Mouse (Mus musculus) right cerebral cortex, postnatal 14 days (tissue): ENCODE measurements around the gene Ptpn1.

Experiments used
- DNase-seq: peaks from one replicate; pipeline ENCODE4 v3.0.0; 2022

Ptpn1 gene

DNA sequence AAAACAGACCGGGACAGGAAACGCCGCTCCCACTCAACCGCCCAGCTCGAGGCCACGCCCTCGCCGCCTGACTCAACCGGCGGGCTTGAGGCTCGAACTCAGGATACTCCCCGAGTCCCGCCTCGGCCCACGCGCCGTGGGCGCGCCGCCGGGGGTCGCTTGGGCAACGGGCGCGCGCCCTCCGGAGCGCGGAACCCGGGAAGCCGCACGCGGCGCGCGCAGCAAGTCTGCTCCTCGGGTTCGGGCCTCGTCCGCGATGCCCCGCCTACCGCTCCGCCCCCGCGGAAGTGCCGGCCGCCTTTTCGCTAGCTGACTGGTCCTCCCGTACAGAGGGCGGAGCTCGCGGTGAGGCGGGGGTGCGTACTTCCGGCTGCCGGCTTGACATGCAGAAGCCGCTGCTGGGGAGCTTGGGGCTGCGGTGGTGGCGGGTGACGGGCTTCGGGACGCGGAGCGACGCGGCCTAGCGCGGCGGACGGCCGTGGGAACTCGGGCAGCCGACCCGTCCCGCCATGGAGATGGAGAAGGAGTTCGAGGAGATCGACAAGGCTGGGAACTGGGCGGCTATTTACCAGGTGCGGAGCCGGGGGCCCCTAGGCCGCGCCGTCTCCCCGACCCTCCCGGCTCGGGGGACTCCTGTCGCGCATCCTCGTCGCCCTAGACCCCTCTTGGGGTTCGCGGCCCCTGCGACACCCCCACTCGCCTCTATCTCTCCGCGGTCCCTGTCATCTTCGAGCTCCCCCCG, at the start of gene Ptpn1:
Ptpn1 (plus strand) TSS at position 73 of the 742 bp plus-strand sequence.
- DNase-seq: peak; percentile 99

DNA sequence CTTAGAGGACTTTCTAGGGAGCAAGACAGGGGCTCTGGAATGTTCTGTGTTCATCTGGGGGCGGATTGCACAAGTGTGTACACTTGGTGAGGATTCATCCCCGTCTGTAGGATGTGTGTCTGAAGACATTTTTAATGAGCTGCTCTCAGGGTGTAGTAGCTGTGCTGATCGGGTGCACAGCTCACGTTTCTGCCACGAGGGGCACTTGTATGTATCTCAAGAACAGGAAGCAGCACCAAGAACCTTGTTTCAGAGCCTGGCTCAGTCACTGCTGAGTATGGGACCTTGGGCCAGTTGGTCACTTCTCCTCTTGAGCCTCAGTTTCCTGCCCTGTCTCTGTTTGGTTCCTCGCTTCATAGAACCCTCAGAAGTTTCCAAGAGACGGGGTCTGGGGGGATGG, 45.4 kb upstream of the Ptpn1 start:
- DNase-seq: no peak

DNA sequence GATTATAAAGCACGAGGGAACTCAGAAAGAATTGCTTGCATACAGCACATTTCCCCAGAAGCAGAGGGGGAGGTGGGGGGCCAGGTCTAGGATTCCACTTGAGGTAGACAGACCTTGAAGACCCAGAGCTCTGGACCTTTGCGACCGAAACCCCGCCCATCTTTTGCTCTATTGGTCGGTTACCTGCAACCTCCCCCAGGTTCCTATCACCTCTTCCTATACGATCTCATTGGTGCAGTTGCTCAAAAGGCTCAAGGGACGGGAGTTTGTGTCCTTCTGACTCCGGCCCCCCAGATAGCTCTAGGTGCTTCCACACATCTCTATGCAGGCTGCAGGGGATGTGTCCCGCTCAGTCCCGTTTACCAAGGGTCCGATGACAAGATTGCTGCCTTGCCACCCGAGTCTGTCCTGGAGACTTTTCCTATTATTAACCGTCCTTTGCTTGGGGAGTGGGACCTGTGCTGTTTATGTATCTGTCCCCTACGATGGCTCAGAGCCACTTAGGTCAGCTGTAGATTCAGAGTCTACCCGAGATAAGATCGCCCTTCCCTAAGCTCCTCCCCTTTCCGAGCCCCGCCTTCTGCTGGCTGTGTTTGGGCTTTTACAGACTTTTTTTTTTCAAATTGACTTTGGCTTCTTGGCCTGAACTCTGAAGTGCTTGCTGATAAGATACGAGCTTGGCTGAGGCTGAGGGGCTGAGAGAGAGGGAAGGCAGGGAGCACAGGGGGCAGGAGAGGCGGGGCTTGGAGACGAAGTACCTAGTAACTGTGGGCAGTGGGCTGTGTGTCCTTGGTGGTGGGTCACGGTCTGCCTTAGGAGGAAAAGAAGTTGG, 44.1 kb upstream of the Ptpn1 start:
- DNase-seq: no peak

DNA sequence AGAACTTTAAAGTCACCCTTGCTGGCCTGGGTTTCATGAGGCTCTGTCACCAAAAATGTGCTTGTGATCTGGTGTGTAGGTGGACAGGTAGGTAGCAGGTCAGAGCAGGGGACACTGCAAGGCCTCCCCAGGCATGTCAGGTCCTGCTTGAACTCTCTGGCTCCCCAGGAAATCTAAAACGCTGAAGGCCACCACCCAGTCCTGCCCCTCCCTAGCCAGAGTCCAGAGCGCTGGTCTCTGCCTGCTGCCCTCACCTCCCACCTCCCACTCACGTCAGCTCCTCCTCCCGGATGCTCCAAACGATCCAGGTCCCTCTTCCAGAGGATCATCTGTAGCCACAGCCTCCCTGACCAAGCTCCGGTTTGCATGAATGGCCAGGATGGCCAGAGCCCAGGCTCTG, 43.0 kb upstream of the Ptpn1 start:
- DNase-seq: no peak

DNA sequence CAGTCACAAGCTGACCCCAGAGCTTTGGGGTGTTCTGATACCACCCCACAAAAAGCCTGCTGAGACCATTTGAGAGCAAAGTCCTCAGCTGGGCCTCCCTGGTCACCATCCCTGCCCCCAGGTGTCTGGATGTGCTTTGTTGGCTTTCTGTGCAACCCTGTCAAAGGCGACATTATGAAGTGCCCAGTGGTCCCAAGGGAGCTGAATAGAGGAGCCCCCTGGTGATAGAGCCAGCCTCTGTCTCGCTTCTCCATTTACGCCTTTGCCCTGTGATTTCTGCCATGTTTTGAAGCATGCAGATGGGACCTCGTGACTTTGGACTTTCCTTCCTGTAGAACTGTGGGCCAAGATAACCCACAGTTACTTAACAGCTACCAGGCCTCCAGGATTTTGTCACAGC, 42.0 kb upstream of the Ptpn1 start:
- no peak for DNase-seq

DNA sequence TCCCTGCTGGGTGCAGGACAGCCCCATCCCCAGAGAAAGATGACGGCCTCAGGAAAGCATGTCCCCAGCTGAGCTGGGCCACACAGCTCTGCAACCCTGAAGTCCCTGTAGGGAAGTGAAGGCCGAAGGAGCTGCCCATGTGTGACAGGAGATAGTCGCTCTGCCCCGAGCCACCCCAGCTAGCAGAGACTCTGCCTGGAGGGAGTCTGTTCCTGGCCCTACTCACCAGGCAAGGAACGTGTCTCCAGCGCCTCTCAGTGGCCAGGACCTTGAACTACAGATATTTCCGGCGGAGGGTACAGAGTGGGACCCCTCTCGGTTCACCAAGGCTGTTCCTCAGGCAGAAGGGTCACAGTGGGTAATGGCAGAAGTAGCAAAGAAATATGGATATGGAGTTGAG, 39.9 kb upstream of the Ptpn1 start:
- peak; percentile 49 for DNase-seq

DNA sequence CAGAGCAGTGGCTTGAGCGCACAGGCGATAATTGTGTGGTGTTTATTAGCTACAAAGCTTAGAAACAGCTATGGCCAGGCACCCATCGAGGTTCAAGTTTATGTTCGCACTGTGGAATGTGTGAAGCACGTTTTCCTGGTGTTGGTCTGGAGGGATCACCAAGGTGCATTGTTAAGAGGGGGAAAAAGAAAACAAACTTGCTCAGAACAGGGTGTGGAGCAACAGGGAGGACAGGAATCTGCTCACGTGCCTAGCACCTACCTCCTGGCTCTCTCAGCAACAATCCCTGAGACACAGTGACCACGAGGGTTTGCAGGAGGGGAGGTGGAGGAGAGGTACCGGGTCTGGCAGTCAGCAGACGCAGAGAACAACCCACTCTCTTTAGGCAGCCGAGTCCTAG, 38.2 kb upstream of the Ptpn1 start:
- DNase-seq: no peak

DNA sequence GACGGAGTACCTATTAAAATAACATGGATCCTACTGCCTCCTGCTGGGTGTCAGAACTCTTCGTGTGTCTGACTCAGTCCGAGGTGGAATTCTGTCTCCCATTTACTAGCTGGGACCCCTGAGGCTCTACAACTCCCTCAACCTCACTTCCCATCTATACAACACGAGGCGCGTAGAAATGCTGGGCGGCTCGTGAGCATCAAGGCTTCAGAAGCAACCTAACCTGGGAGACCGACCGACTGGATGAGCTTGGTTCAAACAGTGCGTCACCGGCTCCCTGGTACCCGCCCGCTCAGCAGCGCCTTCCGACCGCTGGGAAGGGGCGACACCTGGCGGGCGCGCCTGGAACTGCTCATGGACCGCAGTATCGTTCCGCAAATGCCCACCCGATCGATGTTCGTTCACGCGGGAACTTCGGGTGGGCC, 36.9 kb upstream of the Ptpn1 start:
- peak; percentile 87 for DNase-seq

DNA sequence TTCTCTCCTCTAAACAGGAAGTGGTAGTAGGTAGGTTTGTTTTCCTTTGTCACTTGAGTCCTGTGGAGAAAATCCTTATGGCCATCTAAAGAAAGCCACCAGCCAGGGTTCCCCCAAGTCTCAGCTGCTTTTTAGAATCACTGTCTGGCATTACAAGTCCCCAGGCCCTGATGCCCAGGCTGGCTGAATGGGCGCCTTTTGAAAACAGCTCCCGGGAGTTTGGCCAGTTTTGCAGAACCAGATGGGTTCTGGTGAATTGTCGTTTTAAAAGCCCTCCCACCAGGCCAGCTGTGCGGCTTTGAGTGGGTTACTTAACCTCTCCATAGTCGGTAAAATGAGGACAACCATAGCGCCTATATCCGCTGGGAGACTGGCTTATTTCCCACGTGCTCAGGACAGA, 34.0 kb upstream of the Ptpn1 start:
- no peak for DNase-seq

DNA sequence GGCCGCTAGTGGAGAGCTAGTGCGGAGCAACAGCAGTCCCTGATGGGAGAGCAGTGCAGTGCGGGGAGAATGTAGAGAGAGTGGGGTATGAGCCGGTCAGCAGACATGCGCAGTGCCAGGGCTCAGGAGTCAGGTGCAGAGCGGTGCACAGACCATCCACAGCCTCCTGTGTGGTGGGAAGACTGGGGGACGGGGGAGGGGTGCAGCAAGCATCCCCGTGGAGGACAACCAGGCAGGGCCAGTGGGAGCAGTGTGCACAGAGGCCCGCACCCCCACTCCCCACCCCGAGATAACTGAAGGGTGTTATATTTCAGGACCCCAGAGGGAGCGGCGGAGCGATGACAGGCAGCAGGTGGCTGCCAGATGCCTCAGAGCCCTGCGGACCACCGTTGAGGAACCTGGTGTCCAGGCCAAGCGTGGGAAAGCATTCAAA, 31.9 kb upstream of the Ptpn1 start:
- no peak for DNase-seq

DNA sequence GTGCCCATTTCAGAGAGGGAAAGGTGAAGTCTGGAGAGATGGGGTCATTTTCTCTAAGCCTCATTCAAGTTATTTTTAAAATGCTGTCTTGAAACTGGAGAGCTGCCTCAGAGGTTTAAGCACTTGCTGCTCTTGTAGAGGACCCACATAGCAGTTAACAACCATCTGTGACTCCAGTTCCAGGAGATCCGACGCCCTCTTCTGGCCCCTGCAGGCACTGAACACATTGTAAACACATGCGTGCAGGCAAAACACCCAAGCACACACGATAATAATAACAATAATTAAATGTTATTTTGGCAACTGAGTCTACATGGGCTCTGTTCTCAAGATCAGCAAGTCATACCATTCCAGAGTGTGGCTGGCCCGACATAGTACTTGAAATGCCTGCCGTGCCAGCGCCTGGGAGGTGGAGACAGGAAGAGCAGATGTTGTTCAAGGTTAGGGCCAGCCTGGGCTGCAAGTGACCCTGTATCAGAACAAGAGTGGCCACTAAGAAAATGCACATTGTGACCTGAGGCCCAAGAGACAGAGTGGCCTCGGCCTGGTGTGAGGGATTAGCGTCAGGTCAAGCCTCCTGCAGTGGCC, 29.6 kb upstream of the Ptpn1 start:
- DNase-seq: no peak

DNA sequence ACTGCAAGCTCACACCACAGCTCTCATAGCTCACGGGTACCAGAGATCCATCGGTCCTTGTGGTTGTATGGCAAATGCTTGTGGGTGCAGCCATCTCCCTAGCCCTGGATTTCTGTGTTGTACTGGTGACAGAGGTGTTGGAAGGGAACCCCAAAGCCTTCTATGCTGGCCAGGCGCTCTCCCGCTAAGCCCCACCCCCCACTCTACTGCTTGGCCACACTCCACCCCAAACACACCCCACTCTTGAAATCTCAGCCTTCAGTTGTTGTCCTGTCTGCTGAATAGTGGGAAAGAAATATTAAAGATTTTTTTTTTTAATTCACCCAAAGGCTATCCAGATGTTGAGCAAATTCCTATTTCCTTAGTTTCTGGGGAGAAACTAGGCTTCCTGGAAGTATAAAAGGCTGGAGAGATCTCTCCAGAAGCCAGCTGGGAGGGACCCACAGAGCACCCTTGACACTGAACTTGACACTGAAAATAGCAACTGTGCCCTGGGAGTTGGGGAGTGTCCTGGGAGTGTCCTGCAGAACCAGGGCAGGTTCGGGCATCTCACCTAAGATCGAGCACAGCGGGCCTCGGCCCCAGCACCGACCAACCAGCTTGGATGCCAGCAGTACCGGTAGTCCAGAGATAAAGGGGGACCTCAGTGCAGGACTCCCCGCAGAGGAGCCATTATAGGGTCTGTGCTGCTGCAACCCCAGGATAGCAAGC, 28.5 kb upstream of the Ptpn1 start:
- DNase-seq: no peak

DNA sequence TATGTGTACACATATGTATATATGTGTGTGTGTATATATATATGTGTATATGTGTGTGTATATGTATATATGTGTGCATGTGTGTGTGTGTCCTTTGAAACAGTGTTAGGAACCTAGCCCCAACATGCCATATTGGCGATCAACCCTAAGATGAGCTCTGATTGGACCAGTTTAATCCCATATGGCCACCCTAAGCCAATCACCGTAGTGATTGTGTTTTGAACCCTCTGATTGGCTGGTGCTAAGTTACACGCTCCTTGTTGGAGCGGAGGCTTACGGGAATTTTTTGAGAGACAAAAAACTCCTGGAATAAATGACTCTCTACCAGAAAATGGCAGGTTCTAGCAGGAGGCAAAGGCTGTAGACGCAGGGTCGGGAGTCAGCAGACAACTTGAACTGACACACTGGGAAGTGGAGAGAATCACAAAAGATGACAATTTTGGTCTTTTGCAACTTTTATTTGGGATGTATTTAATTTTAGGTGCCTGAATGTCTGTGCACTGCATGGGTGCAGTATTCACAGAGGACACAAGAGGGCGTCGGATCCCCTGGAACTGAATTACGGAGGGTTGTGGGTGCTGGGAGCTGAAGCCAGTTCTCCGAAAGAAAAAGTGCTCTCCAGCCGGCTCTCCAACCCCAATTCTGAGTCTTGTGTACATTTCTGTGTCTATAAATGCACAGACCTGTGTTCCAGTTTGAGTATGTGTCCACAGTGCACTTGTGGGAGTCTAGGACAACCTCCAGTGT, 27.1 kb upstream of the Ptpn1 start:
- no peak for DNase-seq

DNA sequence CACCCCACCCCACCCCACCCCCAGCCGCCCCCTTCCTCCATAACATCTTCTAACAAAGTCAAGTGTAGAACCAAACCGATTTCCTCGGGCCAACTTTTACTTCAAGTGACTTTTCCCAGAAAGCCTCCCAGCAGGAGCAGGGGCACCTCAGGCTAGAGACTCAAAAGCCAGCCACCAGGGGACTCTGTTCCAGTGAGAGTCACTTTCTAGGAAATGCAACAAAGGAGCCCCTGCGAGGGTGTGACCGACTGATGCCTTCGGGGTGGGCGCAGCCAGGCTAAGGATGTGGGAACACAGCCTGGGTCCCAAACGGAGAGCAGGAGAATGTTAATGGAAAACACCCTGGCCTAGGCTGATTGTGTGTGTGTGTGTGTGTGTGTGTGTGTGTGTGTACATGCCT, 26.3 kb upstream of the Ptpn1 start:
- DNase-seq: no peak

DNA sequence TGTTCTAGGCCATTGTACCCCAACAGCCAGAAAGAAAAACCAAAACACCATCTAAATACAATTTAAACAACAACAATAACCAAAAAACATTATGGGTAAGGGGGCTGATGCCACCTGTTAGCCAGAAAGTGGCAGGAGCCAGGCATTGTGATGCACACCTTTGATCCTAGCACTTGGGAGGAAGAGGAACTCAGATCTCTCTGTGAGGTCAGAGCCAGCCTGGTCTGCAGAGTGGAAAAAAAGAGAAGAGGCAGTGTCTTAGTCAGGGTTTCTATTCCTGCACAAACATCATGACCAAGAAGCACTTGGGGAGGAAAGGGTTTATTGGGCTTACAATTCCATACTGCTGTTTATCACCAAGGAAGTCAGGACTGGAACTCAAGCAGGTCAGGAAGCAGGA, 25.1 kb upstream of the Ptpn1 start:
- no peak for DNase-seq

DNA sequence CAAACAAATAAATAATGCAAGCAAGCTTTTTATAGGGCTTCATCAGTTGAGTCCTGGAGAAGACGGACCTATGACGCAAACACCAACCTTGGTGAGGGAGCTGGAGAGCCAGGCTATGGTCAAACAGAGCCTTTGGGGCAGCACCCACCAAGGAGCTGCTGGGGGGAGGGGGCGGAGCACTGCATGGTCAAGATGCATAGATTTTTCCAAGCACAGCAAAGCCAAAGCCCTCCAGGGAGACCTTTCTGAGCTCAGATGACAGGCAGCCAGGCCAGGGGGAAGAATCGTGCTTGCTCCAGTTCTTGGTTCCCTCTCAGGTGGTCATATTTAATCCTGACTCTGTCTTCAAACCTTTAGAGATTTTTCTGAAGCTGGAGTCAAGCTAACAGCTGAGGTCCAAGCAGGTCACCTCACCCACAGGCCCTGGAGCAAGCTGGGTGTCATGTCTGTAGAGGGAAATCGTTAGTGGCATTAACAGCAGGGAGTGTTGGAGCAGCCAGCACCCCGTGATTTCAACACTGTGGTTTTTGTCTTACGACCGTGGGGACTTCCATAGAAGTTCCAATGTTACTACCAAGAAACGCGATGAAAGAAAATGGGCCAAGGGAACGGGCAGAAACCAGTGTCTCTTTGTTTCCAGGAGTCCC, 22.2 kb upstream of the Ptpn1 start:
- DNase-seq: no peak

DNA sequence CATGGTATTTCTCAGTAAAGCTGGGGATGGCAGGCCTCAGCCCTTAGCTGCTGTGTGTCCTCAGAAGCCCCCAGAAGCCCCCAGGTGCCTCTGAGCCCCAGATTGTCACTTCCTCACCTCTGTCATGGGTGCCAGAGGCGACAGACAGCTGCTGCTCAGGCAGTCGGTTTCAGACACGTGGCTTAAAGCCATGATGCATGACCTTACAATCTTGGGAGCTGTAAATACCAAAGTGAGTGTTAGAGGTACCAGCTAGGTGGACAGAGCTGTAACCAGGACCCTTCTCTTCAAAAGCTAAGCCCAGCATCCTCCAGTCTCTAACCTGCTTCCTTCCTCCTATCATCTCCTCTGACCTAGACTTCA, 21.7 kb upstream of the Ptpn1 start:
- no peak for DNase-seq

DNA sequence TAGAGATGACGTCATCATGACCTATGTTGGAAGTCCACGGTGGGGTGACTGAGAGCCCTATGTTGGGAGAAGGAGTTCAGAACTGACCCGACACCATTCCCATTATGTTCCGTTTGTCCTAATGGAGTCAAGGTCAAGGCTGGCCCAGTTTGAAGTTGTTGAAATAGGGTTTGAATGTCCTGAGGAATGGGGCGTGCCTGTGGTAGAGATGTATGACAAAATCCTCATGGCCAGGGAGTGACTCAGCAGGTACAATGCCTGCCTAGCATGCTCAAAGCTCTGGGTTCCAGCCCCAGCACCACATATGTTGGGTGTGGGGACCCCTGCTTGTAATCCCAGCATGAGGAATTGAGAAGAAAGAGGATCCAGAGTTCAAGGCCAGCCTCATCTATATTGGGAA, 20.3 kb upstream of the Ptpn1 start:
- no peak for DNase-seq

DNA sequence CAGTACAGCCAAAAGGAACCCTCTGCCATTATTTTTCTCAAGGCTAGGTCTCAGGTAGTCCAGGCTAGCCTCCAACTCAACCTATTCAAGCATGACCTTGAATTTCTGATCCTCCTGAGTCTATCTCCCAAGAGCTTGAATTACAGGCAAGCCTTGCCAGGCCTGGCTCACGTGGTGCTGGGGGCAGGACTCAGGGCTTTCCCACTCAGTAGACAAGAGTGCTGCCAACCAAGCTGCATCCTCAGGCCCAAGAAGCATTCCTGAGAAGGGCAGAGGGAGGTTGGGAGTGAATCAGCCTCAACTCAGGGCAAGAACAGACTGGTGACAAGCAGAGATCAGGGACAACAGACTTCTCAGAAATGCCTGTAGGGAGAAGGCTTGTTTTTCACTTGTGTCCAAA, 12.8 kb upstream of the Ptpn1 start:
- no peak for DNase-seq

DNA sequence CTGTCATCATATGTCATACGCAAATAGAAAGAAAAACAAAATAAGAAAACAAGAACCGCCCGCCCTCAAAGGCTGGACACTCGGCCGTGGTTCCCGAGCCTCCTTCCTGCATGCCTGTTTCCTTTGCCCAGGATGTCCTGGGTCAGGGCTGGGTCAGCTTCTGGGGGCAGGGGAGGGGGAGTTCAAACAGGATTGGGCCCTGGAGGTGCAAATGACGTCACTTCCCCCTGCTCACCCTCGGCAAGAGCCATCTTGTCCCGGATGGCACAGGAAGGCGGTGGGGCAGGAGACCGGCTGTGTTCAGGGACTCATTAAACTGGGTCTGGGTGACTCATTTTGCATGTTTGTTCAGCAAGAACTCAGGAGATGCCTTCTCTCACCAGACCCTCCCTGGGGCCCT, 11.8 kb upstream of the Ptpn1 start:
- no peak for DNase-seq

DNA sequence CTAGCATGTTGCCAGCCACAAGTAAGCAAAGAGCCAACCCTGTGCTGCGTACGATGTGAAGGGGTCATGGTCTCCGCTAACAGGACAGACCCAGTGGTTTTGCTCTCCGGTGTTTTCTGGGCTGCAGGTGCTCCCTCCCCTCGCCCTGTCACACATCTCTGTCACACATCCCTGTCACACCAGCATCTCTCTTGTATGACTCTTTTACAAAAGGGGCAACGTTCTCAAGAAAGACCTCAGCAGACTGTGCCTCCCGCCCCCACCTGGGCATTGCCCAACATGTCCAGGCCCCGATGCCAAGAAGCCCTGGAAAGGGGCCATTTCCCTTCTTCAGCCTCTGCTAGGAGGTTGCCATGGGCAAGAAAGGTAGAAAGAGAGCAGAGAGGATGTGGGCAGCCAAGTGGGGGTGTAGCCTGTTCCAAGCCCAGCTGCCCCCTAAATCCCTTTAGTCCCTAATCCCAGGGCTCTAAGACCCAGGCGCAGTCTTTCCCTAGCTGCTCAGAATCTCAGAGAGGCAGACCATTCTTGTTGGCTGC, 10.8 kb upstream of the Ptpn1 start:
- DNase-seq: no peak

DNA sequence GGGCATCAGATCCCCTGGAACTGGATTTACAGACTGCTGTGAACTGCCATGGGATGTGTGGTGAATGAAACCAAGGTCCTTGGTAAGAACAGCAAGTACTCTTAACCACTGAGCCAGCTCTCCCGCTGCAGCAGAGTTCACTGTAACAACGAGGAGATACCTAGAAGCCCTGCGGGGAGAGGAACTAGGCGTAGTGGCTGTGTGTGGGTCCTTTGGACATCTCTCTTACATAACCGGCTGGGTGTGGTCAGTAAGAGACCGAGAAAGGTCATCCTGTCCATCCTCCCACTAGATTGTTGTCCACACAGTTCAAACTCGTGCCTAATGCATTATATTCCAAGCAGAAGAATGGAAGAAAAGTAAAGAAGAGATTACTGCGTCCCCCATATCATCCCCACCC, 10.0 kb upstream of the Ptpn1 start:
- no peak for DNase-seq
